Mouse (Mus musculus): ENCODE results near the gene Ttll1. TPM values are rescaled to one million over a fixed set of nuclear protein-coding genes. Genes with fewer than 3 reads are reported as not detected.

Ttll1 gene
- 1.0 and 1.3 TPM in 2 replicates for total RNA-seq (2014; rRNA removed)
- polyA plus RNA-seq (2012; rRNA removed), result 2.1 and 2.2 TPM in 2 replicates

DNA sequence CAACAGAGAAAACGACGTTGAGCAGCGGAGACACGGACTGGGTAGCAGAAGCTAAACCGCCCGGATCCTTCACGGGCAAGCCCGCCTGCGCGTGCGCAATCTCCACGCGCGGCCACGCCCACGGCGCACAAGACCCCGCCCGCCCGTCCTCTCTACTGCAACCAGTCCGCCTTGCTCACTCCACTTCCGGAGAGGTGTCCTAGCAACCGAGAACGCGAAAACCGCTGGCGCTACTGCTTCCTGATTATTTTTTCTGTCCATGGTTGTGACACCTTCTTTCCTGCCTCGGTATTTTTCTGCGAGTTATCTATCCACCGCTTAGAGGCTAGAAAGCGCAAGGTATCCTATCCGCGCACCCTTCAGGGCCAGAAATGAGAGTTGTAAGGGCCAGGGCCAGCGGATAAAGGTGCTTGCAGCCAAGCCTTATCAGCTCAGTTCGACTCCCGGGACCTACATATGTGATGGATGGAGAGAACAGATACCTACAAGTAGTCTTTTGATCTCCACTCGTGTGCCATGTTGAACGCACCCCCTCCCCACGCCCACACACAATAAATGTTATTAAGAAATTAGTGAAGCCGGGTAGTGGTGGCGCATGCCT, at the start of gene Ttll1:
TSS of gene Ttll1 (minus strand) at position 89 of the 601 bp plus-strand sequence.
- Histone ChIP-seq H3K27me3 (ENCODE audit: control insufficient read depth, insufficient read depth, low read length) (no peaks in the 10 kb centered on the region), H3K36me3 (ENCODE audit: control insufficient read depth, insufficient read depth, low read length) (no peaks in the 10 kb centered on the region), H3K79me2 (ENCODE audit: control insufficient read depth, insufficient read depth, low read length) (no peaks in the 10 kb centered on the region), H3K27ac (replicated peaks; ENCODE audit: insufficient read depth, low read depth, low read length) (no peak within 1 kb of the TSS), H3K9ac (ENCODE audit: low read depth, low read length) (peak within 1 kb of the TSS; percentile 48), H3K4me1 (ENCODE audit: control insufficient read depth, insufficient read depth, low read length) (no peaks in the 10 kb centered on the region), H3K4me3 (ENCODE audit: insufficient read depth, low read depth, low read length) (peak within 1 kb of the TSS; percentile 38)
- TF ChIP-seq CTCF (IDR thresholded peaks at IDR 0.05; ENCODE audit: low read depth, low read length) (no peak), POLR2A (IDR thresholded peaks at IDR 0.05; ENCODE audit: extremely low read depth, insufficient read depth, low read length) (0 out of 2 replicates have a peak, but pooled peaks have one; percentile 14)
- DNase-seq (ENCODE audit: extremely low read depth, low read depth, low spot score), result peak; percentile 84
- WGBS, result 10% methylated on average over 41 of the region's 41 CpGs

- Histone ChIP-seq H3K27ac (replicated peaks; ENCODE audit: insufficient read depth, low read depth, low read length) (peak overlapping the region; percentile 79), H3K4me1 (ENCODE audit: control insufficient read depth, insufficient read depth, low read length) (0 out of 2 replicates have a peak, but pooled peaks cover 2% of the 10 kb centered on the region), H3K27me3 (ENCODE audit: control insufficient read depth, insufficient read depth, low read length) (no peaks in the 10 kb centered on the region), H3K79me2 (ENCODE audit: control insufficient read depth, insufficient read depth, low read length) (no peaks in the 10 kb centered on the region), H3K36me3 (ENCODE audit: control insufficient read depth, insufficient read depth, low read length) (no peaks in the 10 kb centered on the region; the same call in 1 of the 2 replicates), H3K4me3 (ENCODE audit: insufficient read depth, low read depth, low read length) (peak overlapping the region; percentile 85), H3K9ac (ENCODE audit: low read depth, low read length) (peak overlapping the region; percentile 99)
- WGBS, result under 1% methylated on average over 74 of the region's 74 CpGs
- peak; percentile 79 for DNase-seq (ENCODE audit: extremely low read depth, low read depth, low spot score)
- TF ChIP-seq CTCF (IDR thresholded peaks at IDR 0.05; ENCODE audit: low read depth, low read length) (no peak), POLR2A (IDR thresholded peaks at IDR 0.05; ENCODE audit: extremely low read depth, insufficient read depth, low read length) (peak; percentile 84)
Observed at GRCm38 (mm10) chr15:83555161-83555974, 44.7 kb upstream of the Ttll1 start.

DNA sequence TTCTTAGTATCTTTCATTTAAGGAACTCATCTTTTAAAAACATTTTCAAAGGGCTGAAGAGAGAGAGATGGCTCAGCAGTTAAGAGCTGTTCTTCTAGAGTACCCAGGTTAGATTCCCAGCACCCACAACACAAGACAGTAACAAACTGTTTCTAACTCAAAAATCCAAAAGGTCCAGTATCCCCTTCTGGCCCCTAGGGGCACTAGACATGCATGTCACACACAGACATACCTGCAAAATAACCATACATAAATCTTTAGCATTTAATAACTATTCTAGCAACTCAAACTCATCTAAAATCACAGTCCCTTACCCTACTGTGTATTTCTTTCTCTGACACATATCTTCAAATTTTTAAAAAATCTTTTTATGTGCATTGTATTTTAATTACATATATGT, 43.1 kb upstream of the Ttll1 start:
- H3K4me1 ChIP-seq (ENCODE audit: control insufficient read depth, insufficient read depth, low read length), result 0 out of 2 replicates have a peak, but pooled peaks cover 2% of the 10 kb centered on the region
- no peak overlapping the region for H3K9ac ChIP-seq (ENCODE audit: low read depth, low read length)
- H3K79me2 ChIP-seq (ENCODE audit: control insufficient read depth, insufficient read depth, low read length), result no peaks in the 10 kb centered on the region
- H3K4me3 ChIP-seq (ENCODE audit: insufficient read depth, low read depth, low read length), result no peak overlapping the region
- H3K36me3 ChIP-seq (ENCODE audit: control insufficient read depth, insufficient read depth, low read length), result peaks cover 2% of the 10 kb centered on the region; the same call in 1 of the 2 replicates
- no peak for DNase-seq (ENCODE audit: extremely low read depth, low read depth, low spot score)
- no peaks in the 10 kb centered on the region for H3K27me3 ChIP-seq (ENCODE audit: control insufficient read depth, insufficient read depth, low read length)
- no peak overlapping the region for H3K27ac ChIP-seq (replicated peaks; ENCODE audit: insufficient read depth, low read depth, low read length)
- TF ChIP-seq POLR2A (IDR thresholded peaks at IDR 0.05; ENCODE audit: extremely low read depth, insufficient read depth, low read length), result no peak
- TF ChIP-seq CTCF (IDR thresholded peaks at IDR 0.05; ENCODE audit: low read depth, low read length), result no peak

GRCm38 (mm10) chr15:83550137-83550536, 39.4 kb upstream of the Ttll1 start:
- Histone ChIP-seq H3K9ac (ENCODE audit: low read depth, low read length) (no peak overlapping the region), H3K4me1 (ENCODE audit: control insufficient read depth, insufficient read depth, low read length) (no peaks in the 10 kb centered on the region), H3K27ac (replicated peaks; ENCODE audit: insufficient read depth, low read depth, low read length) (no peak overlapping the region), H3K27me3 (ENCODE audit: control insufficient read depth, insufficient read depth, low read length) (no peaks in the 10 kb centered on the region), H3K4me3 (ENCODE audit: insufficient read depth, low read depth, low read length) (no peak overlapping the region), H3K36me3 (ENCODE audit: control insufficient read depth, insufficient read depth, low read length) (peaks cover 7% of the 10 kb centered on the region; the same call in 1 of the 2 replicates), H3K79me2 (ENCODE audit: control insufficient read depth, insufficient read depth, low read length) (no peaks in the 10 kb centered on the region)
- no peak for DNase-seq (ENCODE audit: extremely low read depth, low read depth, low spot score)
- TF ChIP-seq POLR2A (IDR thresholded peaks at IDR 0.05; ENCODE audit: extremely low read depth, insufficient read depth, low read length), result no peak
- no peak for TF ChIP-seq CTCF (IDR thresholded peaks at IDR 0.05; ENCODE audit: low read depth, low read length)
- WGBS, result 77% methylated on average over 2 of the region's 2 CpGs

DNA sequence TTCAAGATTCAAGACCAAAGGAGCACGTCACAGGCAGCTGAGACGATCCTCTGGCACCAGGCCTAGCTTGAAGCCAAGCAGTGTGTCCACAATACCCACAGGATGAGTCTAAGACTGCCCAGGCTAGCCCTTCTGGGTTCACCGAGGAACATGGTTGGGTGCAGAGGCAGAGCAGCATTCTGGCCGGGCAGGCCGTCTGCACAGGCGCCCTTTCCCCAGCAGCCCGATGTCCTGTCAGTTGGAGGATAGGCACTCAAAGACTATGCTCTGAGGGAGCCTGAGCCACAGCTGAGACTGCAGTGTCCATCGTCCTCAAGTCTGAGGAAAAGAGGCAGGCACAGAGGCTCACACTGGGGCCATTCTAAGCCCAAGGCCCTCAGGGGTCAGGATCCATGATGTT, 36.5 kb upstream of the Ttll1 start:
- Histone ChIP-seq H3K27me3 (ENCODE audit: control insufficient read depth, insufficient read depth, low read length) (no peaks in the 10 kb centered on the region), H3K4me3 (ENCODE audit: insufficient read depth, low read depth, low read length) (no peak overlapping the region), H3K27ac (replicated peaks; ENCODE audit: insufficient read depth, low read depth, low read length) (no peak overlapping the region), H3K36me3 (ENCODE audit: control insufficient read depth, insufficient read depth, low read length) (peaks cover 7% of the 10 kb centered on the region; the same call in 1 of the 2 replicates), H3K79me2 (ENCODE audit: control insufficient read depth, insufficient read depth, low read length) (no peaks in the 10 kb centered on the region), H3K4me1 (ENCODE audit: control insufficient read depth, insufficient read depth, low read length) (no peaks in the 10 kb centered on the region), H3K9ac (ENCODE audit: low read depth, low read length) (no peak overlapping the region)
- 82% methylated on average over 8 of the region's 8 CpGs for WGBS
- no peak for TF ChIP-seq POLR2A (IDR thresholded peaks at IDR 0.05; ENCODE audit: extremely low read depth, insufficient read depth, low read length)
- no peak for TF ChIP-seq CTCF (IDR thresholded peaks at IDR 0.05; ENCODE audit: low read depth, low read length)
- no peak for DNase-seq (ENCODE audit: extremely low read depth, low read depth, low spot score)

Data from liver, adult 2 months (tissue).